Mouse (Mus musculus) cerebellum, adult 9-11 months (tissue): ENCODE data around the gene Exd2.

Experiments used
- DNase-seq: peaks from one replicate; pipeline ENCODE4 v3.0.0; 2022

The Exd2 gene

GRCm38 (mm10) chr12:80462942-80463651 is at the start of gene Exd2:
Exd2 (plus strand) TSS chr12:80463095.
- DNase-seq: peak; percentile 91

- no peak for DNase-seq
Measured at GRCm38 (mm10) chr12:80415100-80415499, 47.8 kb upstream of the Exd2 start.

GRCm38 (mm10) chr12:80427683-80428082 is 35.2 kb upstream of the Exd2 start:
- DNase-seq: peak; percentile 20

GRCm38 (mm10) chr12:80433266-80433665 is 29.6 kb upstream of the Exd2 start:
- DNase-seq: no peak

GRCm38 (mm10) chr12:80434601-80434960 is 28.3 kb upstream of the Exd2 start:
- peak; percentile 63 for DNase-seq

GRCm38 (mm10) chr12:80434961-80435691 is 27.8 kb upstream of the Exd2 start:
- DNase-seq: peak; percentile 81

GRCm38 (mm10) chr12:80435887-80436286 is 27.0 kb upstream of the Exd2 start:
- no peak for DNase-seq

- peak; percentile 81 for DNase-seq
Measured at GRCm38 (mm10) chr12:80436336-80436976, 26.4 kb upstream of the Exd2 start, which contains the start of gene Dcaf5. Dcaf5 (minus strand) TSS chr12:80436601.

- no peak for DNase-seq
Measured at GRCm38 (mm10) chr12:80437051-80437675, 25.7 kb upstream of the Exd2 start.

- no peak for DNase-seq
Measured at GRCm38 (mm10) chr12:80440957-80441356, 21.9 kb upstream of the Exd2 start.

- DNase-seq: no peak
Measured at GRCm38 (mm10) chr12:80444525-80445109, 18.3 kb upstream of the Exd2 start.

- no peak for DNase-seq
Measured at GRCm38 (mm10) chr12:80453506-80453905, 9.4 kb upstream of the Exd2 start.

GRCm38 (mm10) chr12:80458033-80458432 is 4.9 kb upstream of the Exd2 start:
- no peak for DNase-seq

- peak; percentile 60 for DNase-seq
Measured at GRCm38 (mm10) chr12:80462292-80462896, 501 bp upstream of the Exd2 start.

GRCm38 (mm10) chr12:80463666-80464269 is 873 bp downstream of the Exd2 start:
- DNase-seq: peak; percentile 33

GRCm38 (mm10) chr12:80470206-80470605 is 7.3 kb downstream of the Exd2 start:
- DNase-seq: no peak

- no peak for DNase-seq
Measured at GRCm38 (mm10) chr12:80471926-80472325, 9.0 kb downstream of the Exd2 start.

GRCm38 (mm10) chr12:80473731-80474130 is 10.8 kb downstream of the Exd2 start:
- DNase-seq: no peak

GRCm38 (mm10) chr12:80479986-80480385 is 17.1 kb downstream of the Exd2 start:
- no peak for DNase-seq

GRCm38 (mm10) chr12:80483397-80483796 is 20.5 kb downstream of the Exd2 start:
- DNase-seq: no peak

- no peak for DNase-seq
Measured at GRCm38 (mm10) chr12:80493311-80493710, 30.4 kb downstream of the Exd2 start.

GRCm38 (mm10) chr12:80495691-80496090 is 32.8 kb downstream of the Exd2 start:
- no peak for DNase-seq
